Mouse (Mus musculus) midbrain, embryonic 16.5 days (tissue): ENCODE data around the gene D930007J09Rik. TPM values are rescaled to one million over a fixed set of nuclear protein-coding genes. Genes with fewer than 3 reads are reported as not detected.
A peak's percentile ranks its signal among the peaks of the same experiment; 100 is the strongest.

ENCODE experiments used
- ATAC-seq: fragments of 200-750 bp; cut with Nextera tagmentation; 2 replicates; pipeline ENCODE4 v1.8.0; 2017; ENCODE audit warnings: moderate TSS enrichment
- H3K27ac ChIP-seq: fragments of 300-500 bp; sonication (generic); 2 replicates; pipeline ENCODE4 v1.5.1; 2014; ENCODE audit warnings: mild to moderate bottlenecking, low read length, mixed read lengths
- H3K27me3 ChIP-seq: fragments of 300-500 bp; sonication (generic); 2 replicates; pipeline ENCODE4 v1.6.1; 2014; ENCODE audit warnings: low read depth, low read length, mixed read lengths; ENCODE audit not compliant: control insufficient read depth, insufficient read depth
- H3K36me3 ChIP-seq: fragments of 300-500 bp; sonication (generic); 2 replicates; pipeline ENCODE4 v1.6.1; 2014; ENCODE audit warnings: mild to moderate bottlenecking, low read length, moderate library complexity, mixed read lengths; ENCODE audit not compliant: control insufficient read depth, insufficient read depth
- H3K4me1 ChIP-seq: fragments of 300-500 bp; sonication (generic); 2 replicates; pipeline ENCODE4 v1.6.1; 2014; ENCODE audit warnings: mild to moderate bottlenecking, low read length, mixed read lengths; ENCODE audit not compliant: control insufficient read depth, insufficient read depth
- H3K4me2 ChIP-seq: fragments of 300-500 bp; sonication (generic); 2 replicates; pipeline ENCODE4 v1.6.1; 2014; ENCODE audit warnings: mild to moderate bottlenecking, low read length, mixed read lengths
- H3K4me3 ChIP-seq: fragments of 300-500 bp; sonication (generic); 2 replicates; pipeline ENCODE4 v1.5.1; 2014; ENCODE audit warnings: low read depth, mild to moderate bottlenecking, low read length, moderate library complexity, mixed read lengths
- H3K9ac ChIP-seq: fragments of 300-500 bp; sonication (generic); 2 replicates; pipeline ENCODE4 v1.6.1; 2014; ENCODE audit warnings: low read depth, low read length, mixed read lengths
- H3K9me3 ChIP-seq: fragments of 300-500 bp; sonication (generic); replicated peaks from 2 replicates; pipeline ENCODE4 v1.6.1; 2014; ENCODE audit warnings: mild to moderate bottlenecking, low read length, mixed read lengths; ENCODE audit not compliant: control insufficient read depth, poor library complexity, severe bottlenecking
- WGBS: fragments of 180-500 bp; shearing (Covaris S2); extraction: QIAGEN DNeasy Blood & Tissue Kit; methylation state at CpG from one replicate; pipeline ENCODE4 v1.1.7; 2014; 5-methylcytosine and 5-hydroxymethylcytosine counted together
- polyA plus RNA-seq: library from polyadenylated mRNA; unstranded; fragments of >200 nt; fragmentation: Nextera tagmentation; extraction: Ambion mirVana; gene quantifications from 2 replicates; pipeline ENCODE4 v1.2.1, GENCODE M21; 2015

Gene D930007J09Rik
- polyA plus RNA-seq, 1 experiment from 2014 or later, result not detected

DNA sequence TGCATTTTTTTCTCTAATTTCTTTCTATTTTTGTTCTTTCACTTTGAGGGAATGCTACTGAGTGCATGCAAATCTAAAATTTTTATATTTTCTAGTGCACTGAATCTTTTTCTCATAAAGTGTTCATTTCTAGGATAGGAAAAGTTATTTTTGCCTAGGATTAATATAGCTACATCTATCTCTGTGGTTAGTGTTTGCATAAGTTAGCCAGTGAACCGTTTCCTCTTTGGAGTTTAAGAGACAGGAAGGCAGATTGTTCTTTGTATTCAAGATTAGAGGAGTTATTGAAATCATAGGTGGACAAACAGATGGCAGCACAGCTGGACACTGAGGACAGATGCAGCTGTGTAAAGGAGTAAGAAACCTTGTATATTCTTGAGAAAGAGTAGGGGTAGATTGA, 36.7 kb upstream of the D930007J09Rik start:
- H3K9ac ChIP-seq, result no peak overlapping the region
- no peak overlapping the region for H3K27ac ChIP-seq
- no peaks in the 10 kb centered on the region for H3K4me1 ChIP-seq
- H3K4me3 ChIP-seq, result no peak overlapping the region
- H3K27me3 ChIP-seq, result no peaks in the 10 kb centered on the region
- H3K36me3 ChIP-seq, result no peaks in the 10 kb centered on the region
- 48% methylated on average over 1 of the region's 1 CpGs for WGBS
- H3K4me2 ChIP-seq, result no peak overlapping the region
- H3K9me3 ChIP-seq, result no peaks in the 10 kb centered on the region
- no peak for ATAC-seq

GRCm38 (mm10) chr13:32834513-32834912, 31.9 kb upstream of the D930007J09Rik start:
- no peak overlapping the region for H3K27ac ChIP-seq
- no peaks in the 10 kb centered on the region for H3K36me3 ChIP-seq
- no peaks in the 10 kb centered on the region for H3K9me3 ChIP-seq
- H3K4me3 ChIP-seq, result no peak overlapping the region
- no peak overlapping the region for H3K4me2 ChIP-seq
- 97% methylated on average over 5 of the region's 5 CpGs for WGBS
- H3K27me3 ChIP-seq, result no peaks in the 10 kb centered on the region
- H3K4me1 ChIP-seq, result no peaks in the 10 kb centered on the region
- H3K9ac ChIP-seq, result no peak overlapping the region
- no peak for ATAC-seq

- H3K9ac ChIP-seq, result no peak overlapping the region
- H3K27me3 ChIP-seq, result no peaks in the 10 kb centered on the region
- no peaks in the 10 kb centered on the region for H3K36me3 ChIP-seq
- ATAC-seq, result no peak
- no peak overlapping the region for H3K27ac ChIP-seq
- no peak overlapping the region for H3K4me2 ChIP-seq
- no peak overlapping the region for H3K4me3 ChIP-seq
- no peaks in the 10 kb centered on the region for H3K4me1 ChIP-seq
- no peaks in the 10 kb centered on the region for H3K9me3 ChIP-seq
- 76% methylated on average over 6 of the region's 6 CpGs for WGBS
These were observed 30.6 kb upstream of the D930007J09Rik start for GRCm38 (mm10) chr13:32833237-32833636.

DNA sequence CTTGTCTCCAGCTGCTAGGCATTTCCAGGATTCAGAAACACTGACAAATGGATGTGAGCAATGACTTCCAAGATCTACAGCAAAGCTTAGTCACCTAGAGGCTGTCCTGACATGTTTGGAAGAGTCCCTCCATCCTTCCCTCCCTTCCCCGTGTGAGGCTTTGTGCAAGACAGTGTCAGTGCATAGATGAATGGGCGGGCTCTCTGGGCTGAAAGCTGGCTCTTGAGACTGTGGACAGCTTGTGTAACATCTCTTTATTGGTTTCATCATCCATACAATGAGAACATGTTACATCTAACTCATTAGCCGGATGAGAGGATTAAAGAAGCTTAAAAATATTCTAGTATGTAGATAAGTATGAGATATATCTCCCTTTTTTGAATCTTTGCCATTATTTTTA, 30.1 kb upstream of the D930007J09Rik start:
- no peaks in the 10 kb centered on the region for H3K9me3 ChIP-seq
- no peak overlapping the region for H3K4me2 ChIP-seq
- WGBS, result 68% methylated on average over 3 of the region's 3 CpGs
- H3K27me3 ChIP-seq, result no peaks in the 10 kb centered on the region
- no peaks in the 10 kb centered on the region for H3K4me1 ChIP-seq
- ATAC-seq, result no peak
- H3K4me3 ChIP-seq, result no peak overlapping the region
- H3K9ac ChIP-seq, result no peak overlapping the region
- H3K27ac ChIP-seq, result no peak overlapping the region
- no peaks in the 10 kb centered on the region for H3K36me3 ChIP-seq

GRCm38 (mm10) chr13:32831505-32832273, 29.0 kb upstream of the D930007J09Rik start:
- 81% methylated on average over 3 of the region's 3 CpGs for WGBS
- H3K4me3 ChIP-seq, result no peak overlapping the region
- no peak overlapping the region for H3K27ac ChIP-seq
- H3K9me3 ChIP-seq, result no peaks in the 10 kb centered on the region
- no peak for ATAC-seq
- no peak overlapping the region for H3K4me2 ChIP-seq
- H3K9ac ChIP-seq, result no peak overlapping the region
- no peaks in the 10 kb centered on the region for H3K36me3 ChIP-seq
- H3K27me3 ChIP-seq, result no peaks in the 10 kb centered on the region
- no peaks in the 10 kb centered on the region for H3K4me1 ChIP-seq

DNA sequence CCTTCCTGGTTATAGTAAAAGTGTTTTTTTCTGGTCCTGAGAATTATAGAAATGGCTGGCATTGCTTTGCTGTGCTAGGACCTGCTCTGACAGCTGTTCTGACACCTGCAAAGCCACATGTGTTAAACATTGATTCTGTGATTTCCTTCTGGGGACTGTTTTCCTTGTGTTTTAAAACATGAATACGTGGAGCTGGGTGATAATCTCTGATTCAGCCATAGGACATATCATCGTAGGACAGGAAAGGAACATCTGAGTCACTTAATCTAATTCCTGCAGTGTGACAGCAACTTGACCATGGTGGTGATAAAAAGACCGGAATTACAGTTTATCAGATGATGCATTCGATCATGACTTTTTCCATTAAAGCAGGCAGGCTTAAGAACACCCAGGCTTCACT, 26.2 kb upstream of the D930007J09Rik start:
- no peaks in the 10 kb centered on the region for H3K4me1 ChIP-seq
- H3K27me3 ChIP-seq, result no peaks in the 10 kb centered on the region
- no peak overlapping the region for H3K4me2 ChIP-seq
- no peak overlapping the region for H3K4me3 ChIP-seq
- H3K9ac ChIP-seq, result no peak overlapping the region
- 85% methylated on average over 4 of the region's 4 CpGs for WGBS
- no peaks in the 10 kb centered on the region for H3K36me3 ChIP-seq
- ATAC-seq, result no peak
- no peaks in the 10 kb centered on the region for H3K9me3 ChIP-seq
- no peak overlapping the region for H3K27ac ChIP-seq

DNA sequence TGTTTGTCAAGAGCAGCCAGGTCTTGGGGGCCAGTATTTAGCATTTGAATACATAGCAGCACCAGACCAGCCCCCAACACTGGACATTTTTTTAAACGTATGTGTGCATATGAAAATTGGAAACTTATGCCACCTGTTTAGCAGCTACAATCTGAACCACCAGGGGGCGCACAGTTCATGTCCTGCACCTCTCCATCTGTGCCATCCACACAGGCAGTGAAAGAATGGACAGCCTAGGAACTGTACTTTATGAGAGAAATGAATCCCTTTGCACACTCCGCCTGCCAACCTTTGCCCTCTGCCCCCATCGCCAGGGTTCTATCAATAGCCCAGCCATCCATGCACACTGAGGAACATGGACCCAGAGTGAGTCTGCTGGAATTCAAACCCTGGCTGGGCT, 25.3 kb upstream of the D930007J09Rik start:
- 61% methylated on average over 4 of the region's 4 CpGs for WGBS
- Histone ChIP-seq H3K4me2 (no peak overlapping the region), H3K27ac (no peak overlapping the region), H3K36me3 (no peaks in the 10 kb centered on the region), H3K4me3 (no peak overlapping the region), H3K27me3 (no peaks in the 10 kb centered on the region), H3K9ac (no peak overlapping the region), H3K4me1 (no peaks in the 10 kb centered on the region), H3K9me3 (no peaks in the 10 kb centered on the region)
- 0 out of 2 replicates have a peak, but pooled peaks have one; percentile 22 for ATAC-seq

DNA sequence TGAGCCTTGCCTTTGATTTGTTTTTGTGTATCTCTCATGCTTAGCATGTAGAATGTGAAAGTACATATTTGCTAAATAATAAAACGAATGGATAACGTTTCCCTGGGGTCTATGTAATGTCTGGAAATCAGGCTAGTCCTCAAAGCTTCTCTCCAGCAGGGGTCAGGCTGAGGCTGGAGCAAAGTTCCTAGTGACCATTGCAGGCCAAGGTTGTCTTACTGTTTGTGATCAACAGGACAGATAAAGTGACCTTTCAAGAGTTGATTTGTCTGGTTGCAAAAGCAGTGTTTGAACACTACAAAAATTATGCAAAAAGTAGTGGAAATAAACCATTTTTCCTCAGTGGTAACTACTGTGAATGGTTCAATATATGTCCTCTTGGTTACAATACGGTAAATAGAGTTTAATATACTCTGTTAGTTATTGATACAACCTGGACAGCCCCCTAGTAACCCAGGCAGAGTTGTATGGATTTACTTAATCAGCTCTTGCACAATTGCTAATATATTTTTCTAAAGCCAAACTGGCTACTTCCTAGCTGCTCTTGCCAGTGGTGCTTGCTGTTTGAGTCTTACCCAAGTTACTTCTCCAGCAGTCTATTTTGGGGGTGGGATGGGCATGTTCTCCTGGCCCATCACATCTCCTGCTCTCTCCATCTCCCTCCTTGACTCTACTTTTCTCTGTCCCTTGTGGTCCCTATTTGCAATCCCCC, 24.6 kb upstream of the D930007J09Rik start:
- WGBS, result 83% methylated on average over 3 of the region's 3 CpGs
- H3K4me2 ChIP-seq, result no peak overlapping the region
- H3K36me3 ChIP-seq, result no peaks in the 10 kb centered on the region
- H3K27ac ChIP-seq, result no peak overlapping the region
- H3K4me3 ChIP-seq, result no peak overlapping the region
- H3K9ac ChIP-seq, result no peak overlapping the region
- no peaks in the 10 kb centered on the region for H3K27me3 ChIP-seq
- H3K4me1 ChIP-seq, result no peaks in the 10 kb centered on the region
- H3K9me3 ChIP-seq, result no peaks in the 10 kb centered on the region
- no peak for ATAC-seq

DNA sequence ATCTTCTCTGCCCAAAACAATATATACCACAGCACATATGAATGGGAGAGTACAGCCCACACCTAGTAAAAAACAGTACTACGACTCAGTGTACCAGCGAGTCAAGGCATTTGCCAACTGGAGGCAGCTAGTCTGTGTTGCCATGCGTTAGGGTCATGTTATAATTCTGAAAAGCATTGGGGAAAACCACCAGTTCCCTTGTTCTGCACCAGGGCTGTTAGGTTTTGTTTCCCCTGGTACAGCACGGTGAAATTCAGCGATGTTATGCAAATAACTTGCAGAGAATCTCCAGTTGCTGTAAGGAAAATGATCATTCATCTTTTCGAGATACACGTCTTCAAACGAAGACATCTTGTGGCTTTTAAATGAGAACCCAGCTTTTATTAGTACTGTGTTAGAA, 22.9 kb upstream of the D930007J09Rik start:
- no peak overlapping the region for H3K9ac ChIP-seq
- no peaks in the 10 kb centered on the region for H3K4me1 ChIP-seq
- H3K4me2 ChIP-seq, result no peak overlapping the region
- ATAC-seq, result no peak
- no peaks in the 10 kb centered on the region for H3K27me3 ChIP-seq
- WGBS, result 95% methylated on average over 8 of the region's 8 CpGs
- H3K27ac ChIP-seq, result no peak overlapping the region
- no peaks in the 10 kb centered on the region for H3K9me3 ChIP-seq
- no peak overlapping the region for H3K4me3 ChIP-seq
- peaks cover 12% of the 10 kb centered on the region; the same call in 1 of the 2 replicates for H3K36me3 ChIP-seq
